Mouse (Mus musculus) midbrain, embryonic 14.5 days (tissue): ENCODE measurements around the gene Jade3. TPM values are rescaled to one million over a fixed set of nuclear protein-coding genes. Genes with fewer than 3 reads are reported as not detected.
"Not testable (repeated sequence)": the region's sequence is repeated elsewhere in the genome, so short reads cannot be mapped to it uniquely, and the experiment has no call there.

Experiments used
- ATAC-seq: fragments of 200-750 bp; cut with Nextera tagmentation; 2 replicates; pipeline ENCODE4 v1.8.0; 2017; ENCODE audit warnings: moderate number of reproducible peaks, moderate library complexity; ENCODE audit not compliant: low FRiP score, low TSS enrichment
- DNase-seq: peaks from one replicate; pipeline ENCODE4 v3.0.0-alpha.2; 2015
- H3K27ac ChIP-seq: fragments of 300-500 bp; sonication (generic); replicated peaks from 2 replicates; pipeline ENCODE4 v1.5.1; 2014; ENCODE audit warnings: mild to moderate bottlenecking, low read depth, low read length, moderate library complexity
- H3K27me3 ChIP-seq: fragments of 300-500 bp; sonication (generic); 2 replicates; pipeline ENCODE4 v1.6.1; 2014; ENCODE audit warnings: low read length, control low read depth, mixed read lengths; ENCODE audit not compliant: control insufficient read depth, insufficient read depth
- H3K36me3 ChIP-seq: fragments of 300-500 bp; sonication (generic); 2 replicates; pipeline ENCODE4 v1.6.1; 2014; ENCODE audit warnings: low read length, control low read depth; ENCODE audit not compliant: control insufficient read depth, insufficient read depth
- H3K4me1 ChIP-seq: fragments of 300-500 bp; sonication (generic); 2 replicates; pipeline ENCODE4 v1.6.1; 2014; ENCODE audit warnings: mild to moderate bottlenecking, antibody characterized with exemption, low read length, control low read depth; ENCODE audit not compliant: control insufficient read depth, insufficient read depth
- H3K4me2 ChIP-seq: fragments of 300-500 bp; sonication (generic); 2 replicates; pipeline ENCODE4 v1.6.1; 2014; ENCODE audit warnings: mild to moderate bottlenecking, low read length, moderate library complexity
- H3K4me3 ChIP-seq: fragments of 300-500 bp; sonication (generic); replicated peaks from 2 replicates; pipeline ENCODE4 v1.5.1; 2014; ENCODE audit warnings: low read depth, low read length
- H3K9ac ChIP-seq: fragments of 300-500 bp; sonication (generic); replicated peaks from 2 replicates; pipeline ENCODE4 v1.6.1; 2014; ENCODE audit warnings: mild to moderate bottlenecking, low read length, moderate library complexity
- H3K9me3 ChIP-seq: fragments of 300-500 bp; sonication (generic); 2 replicates; pipeline ENCODE4 v1.6.1; 2016; ENCODE audit warnings: low read length, control low read depth, mixed read lengths; ENCODE audit not compliant: control insufficient read depth
- WGBS: fragments of 180-500 bp; shearing (Covaris S2); extraction: QIAGEN DNeasy Blood & Tissue Kit; methylation state at CpG from one replicate; pipeline ENCODE4 v1.1.7; 2014; 5-methylcytosine and 5-hydroxymethylcytosine counted together
- polyA plus RNA-seq: library from polyadenylated mRNA; unstranded; fragments of >200 nt; fragmentation: Nextera tagmentation; extraction: Ambion mirVana; gene quantifications from 2 replicates; pipeline ENCODE4 v1.2.1, GENCODE M21; 2014

Gene Jade3
- polyA plus RNA-seq = 5.2 and 7.8 TPM in 2 replicates

DNA sequence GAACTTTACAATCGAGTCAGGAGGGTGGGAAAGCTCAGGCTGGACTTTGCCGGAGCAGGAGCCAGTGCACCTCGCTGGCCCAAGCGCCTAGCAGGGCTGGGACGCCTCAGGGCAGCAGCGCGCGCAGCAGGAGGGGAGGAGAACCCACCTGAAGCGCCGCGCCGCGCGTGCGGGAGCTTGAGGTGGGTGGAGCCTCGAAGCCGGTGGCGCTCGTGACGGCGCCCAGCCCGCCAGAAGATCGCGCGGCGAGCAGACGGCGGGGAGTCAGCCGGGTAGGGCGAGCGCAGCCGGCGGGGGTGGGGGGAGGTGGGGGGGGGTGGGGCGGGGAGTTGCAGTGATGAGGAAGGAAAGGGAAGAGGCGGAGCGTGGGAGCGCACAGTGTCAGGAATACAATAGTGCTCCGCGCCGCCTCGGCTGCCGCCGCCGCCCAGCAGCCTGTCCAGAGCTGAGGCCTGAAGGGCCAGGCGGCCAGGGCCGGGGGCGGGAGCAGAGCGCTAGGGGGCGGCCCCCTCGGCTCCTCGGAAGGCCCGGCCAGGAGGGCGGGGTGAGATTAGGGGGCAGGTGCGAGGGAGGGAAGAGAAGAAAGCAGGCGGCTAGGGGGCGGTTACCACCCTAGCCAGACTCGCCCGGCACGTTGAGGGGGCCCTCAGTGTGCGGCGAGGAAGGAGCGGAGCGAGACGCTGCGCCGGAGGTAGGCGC lies at the start of gene Jade3:
Gene Jade3, plus strand, starts transcription at position 549 of the 699 bp plus-strand sequence.
- H3K4me3 ChIP-seq = peak within 1 kb of the TSS; percentile 57
- WGBS = 23% methylated on average over 61 of the region's 67 CpGs
- no peaks in the 10 kb centered on the region for H3K27me3 ChIP-seq
- H3K9me3 ChIP-seq = no peaks in the 10 kb centered on the region
- H3K27ac ChIP-seq = peak within 1 kb of the TSS; percentile 87
- H3K36me3 ChIP-seq = no peaks in the 10 kb centered on the region
- peak; percentile 87 for DNase-seq
- H3K4me2 ChIP-seq = peak within 1 kb of the TSS; percentile 53
- 0 out of 2 replicates have a peak, but pooled peaks cover 5% of the 10 kb centered on the region for H3K4me1 ChIP-seq
- peak; percentile 95 for ATAC-seq
- peak within 1 kb of the TSS; percentile 64 for H3K9ac ChIP-seq

DNA sequence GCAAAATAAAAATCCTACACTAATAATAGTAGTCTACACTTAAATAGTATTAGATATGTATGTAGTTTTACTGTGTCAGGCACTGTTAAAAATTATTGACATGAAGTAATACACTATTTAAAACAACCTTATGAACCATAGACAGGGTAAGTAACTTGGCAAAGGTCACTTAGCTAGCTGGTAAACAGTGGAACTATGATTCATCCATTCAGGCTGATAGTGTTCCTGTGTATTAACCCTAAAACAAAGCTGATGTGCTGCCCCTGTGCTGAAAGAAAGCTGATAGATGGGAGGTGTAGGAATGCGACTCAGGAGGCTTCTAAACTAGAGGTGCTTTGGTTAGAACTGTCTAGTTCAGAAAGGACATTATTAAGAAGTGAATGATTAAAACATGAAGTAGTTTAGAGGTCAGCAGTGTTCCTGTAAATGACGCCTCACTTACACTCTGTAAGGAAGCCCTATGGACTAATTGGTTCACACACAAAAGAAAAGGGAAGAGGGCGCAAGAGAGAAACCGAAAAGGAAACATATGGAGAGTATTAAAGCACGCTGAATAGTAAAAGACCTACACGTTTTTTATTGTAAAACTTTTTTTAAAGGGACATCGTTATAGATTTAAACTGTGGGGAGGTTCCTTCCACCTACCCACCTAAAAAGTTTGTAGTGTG lies 46.0 kb upstream of the Jade3 start:
- Histone ChIP-seq H3K4me1 (no peaks in the 10 kb centered on the region), H3K36me3 (peaks cover 11% of the 10 kb centered on the region), H3K4me3 (no peak overlapping the region), H3K9ac (no peak overlapping the region), H3K4me2 (no peak overlapping the region), H3K9me3 (no peaks in the 10 kb centered on the region), H3K27ac (no peak overlapping the region), H3K27me3 (no peaks in the 10 kb centered on the region)
- DNase-seq = no peak
- no peak for ATAC-seq
- WGBS = 82% methylated on average over 7 of the region's 7 CpGs

DNA sequence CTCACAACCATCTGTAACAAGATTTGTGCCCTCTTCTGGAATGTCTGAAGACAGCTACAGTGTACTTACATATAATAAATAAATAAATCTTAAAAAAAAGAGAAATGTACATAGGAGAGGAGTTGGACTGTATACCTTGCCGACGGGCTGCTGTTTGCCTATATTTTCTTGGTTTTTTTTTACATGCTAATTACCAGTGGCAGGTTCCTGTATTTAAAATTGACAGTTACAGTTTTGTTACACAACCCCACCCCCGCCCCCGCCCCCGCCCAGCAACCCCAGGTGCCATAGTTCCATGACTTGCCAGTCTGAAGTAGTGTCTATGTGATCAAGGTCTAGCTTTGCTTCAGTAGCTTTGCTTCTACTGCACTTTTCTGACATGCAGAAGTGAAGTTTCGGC lies 43.2 kb upstream of the Jade3 start:
- Histone ChIP-seq H3K36me3 (peaks cover 11% of the 10 kb centered on the region), H3K9ac (no peak overlapping the region), H3K4me2 (no peak overlapping the region), H3K4me3 (no peak overlapping the region), H3K9me3 (no peaks in the 10 kb centered on the region), H3K27me3 (no peaks in the 10 kb centered on the region), H3K27ac (no peak overlapping the region), H3K4me1 (no peaks in the 10 kb centered on the region)
- WGBS = 93% methylated on average over 6 of the region's 6 CpGs
- DNase-seq (no peak), ATAC-seq (no peak)

GRCm38 (mm10) chrX:20387006-20387405 lies 38.5 kb upstream of the Jade3 start:
- no peaks in the 10 kb centered on the region for H3K4me1 ChIP-seq
- H3K9ac ChIP-seq = no peak overlapping the region
- no peak overlapping the region for H3K4me2 ChIP-seq
- no peaks in the 10 kb centered on the region for H3K27me3 ChIP-seq
- no peak for DNase-seq
- peaks cover 7% of the 10 kb centered on the region; the same call in 1 of the 2 replicates for H3K36me3 ChIP-seq
- no peaks in the 10 kb centered on the region for H3K9me3 ChIP-seq
- WGBS = 79% methylated on average over 3 of the region's 3 CpGs
- H3K4me3 ChIP-seq = no peak overlapping the region
- H3K27ac ChIP-seq = no peak overlapping the region
- no peak for ATAC-seq

- not testable (repeated sequence) for H3K4me1 ChIP-seq, H3K4me3 ChIP-seq, H3K9ac ChIP-seq, H3K9me3 ChIP-seq, H3K27ac ChIP-seq, H3K36me3 ChIP-seq, H3K4me2 ChIP-seq, ATAC-seq, H3K27me3 ChIP-seq, DNase-seq
- 95% methylated on average over 9 of the region's 9 CpGs for whole genome bisulfite sequencing
Measured at GRCm38 (mm10) chrX:20391964-20392363, 33.5 kb upstream of the Jade3 start.

GRCm38 (mm10) chrX:20392942-20393341 lies 32.5 kb upstream of the Jade3 start:
- DNase-seq = no peak
- Histone ChIP-seq H3K9ac (no peak overlapping the region), H3K4me2 (no peak overlapping the region), H3K36me3 (no peaks in the 10 kb centered on the region), H3K9me3 (no peaks in the 10 kb centered on the region), H3K27me3 (no peaks in the 10 kb centered on the region), H3K27ac (no peak overlapping the region), H3K4me3 (no peak overlapping the region), H3K4me1 (no peaks in the 10 kb centered on the region)
- no peak for ATAC-seq
- WGBS = 79% methylated on average over 3 of the region's 3 CpGs

- no peak overlapping the region for H3K9ac ChIP-seq
- no peak for ATAC-seq
- no peaks in the 10 kb centered on the region for H3K36me3 ChIP-seq
- H3K4me2 ChIP-seq = no peak overlapping the region
- H3K4me3 ChIP-seq = no peak overlapping the region
- no peaks in the 10 kb centered on the region for H3K27me3 ChIP-seq
- no peaks in the 10 kb centered on the region for H3K9me3 ChIP-seq
- H3K27ac ChIP-seq = no peak overlapping the region
- 86% methylated on average over 4 of the region's 4 CpGs for WGBS
- H3K4me1 ChIP-seq = no peaks in the 10 kb centered on the region
- DNase-seq = peak; percentile 6
Measured at GRCm38 (mm10) chrX:20404068-20404467, 21.4 kb upstream of the Jade3 start.

DNA sequence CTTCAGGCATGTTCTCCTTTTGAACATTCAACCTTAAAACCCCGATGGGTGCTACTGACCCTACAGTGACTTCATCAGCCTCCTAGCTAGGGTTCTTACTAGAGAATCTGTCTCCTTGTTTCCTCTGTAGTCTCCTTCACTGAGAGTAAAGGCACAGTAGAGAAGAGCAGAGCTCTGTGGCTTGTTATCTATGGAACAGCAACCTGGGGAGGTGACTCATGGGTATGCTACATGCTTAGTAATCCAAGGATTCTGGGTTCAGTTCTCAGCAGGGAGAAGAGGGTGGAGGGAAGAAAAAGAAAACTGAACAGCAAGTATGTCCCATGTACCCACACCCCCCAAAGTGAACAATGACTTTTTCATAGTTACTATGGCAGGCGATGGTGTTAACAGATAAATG lies 18.6 kb upstream of the Jade3 start:
- H3K4me1 ChIP-seq = no peaks in the 10 kb centered on the region
- H3K27me3 ChIP-seq = no peaks in the 10 kb centered on the region
- H3K4me2 ChIP-seq = no peak overlapping the region
- ATAC-seq (no peak), DNase-seq (no peak)
- H3K9ac ChIP-seq = no peak overlapping the region
- no peak overlapping the region for H3K27ac ChIP-seq
- no peaks in the 10 kb centered on the region for H3K36me3 ChIP-seq
- H3K4me3 ChIP-seq = no peak overlapping the region
- 100% methylated on average over 2 of the region's 2 CpGs for WGBS
- no peaks in the 10 kb centered on the region for H3K9me3 ChIP-seq

DNA sequence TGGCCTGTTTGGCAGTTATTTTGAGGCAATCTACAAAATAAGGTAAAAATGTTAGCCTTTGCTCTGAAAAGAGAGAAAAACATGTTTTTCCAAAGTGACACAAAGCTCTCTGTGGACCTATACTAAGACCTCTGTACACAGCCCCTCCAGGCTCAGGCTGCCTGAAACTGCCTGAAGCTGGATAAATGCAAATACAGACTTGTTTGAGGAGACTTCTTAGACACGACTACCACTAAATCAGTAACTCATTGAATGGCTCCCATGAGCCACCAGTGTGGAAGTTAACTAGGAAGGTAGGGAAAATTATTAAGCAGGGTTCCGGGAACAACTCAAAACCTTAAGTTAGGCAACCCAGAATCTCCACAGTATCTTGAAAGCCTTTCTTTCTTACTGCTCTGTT lies 17.8 kb upstream of the Jade3 start:
- H3K9ac ChIP-seq = no peak overlapping the region
- DNase-seq = no peak
- no peaks in the 10 kb centered on the region for H3K9me3 ChIP-seq
- no peak overlapping the region for H3K27ac ChIP-seq
- no peak for ATAC-seq
- WGBS = 70% methylated on average over 2 of the region's 2 CpGs
- H3K4me1 ChIP-seq = no peaks in the 10 kb centered on the region
- no peak overlapping the region for H3K4me3 ChIP-seq
- no peaks in the 10 kb centered on the region for H3K27me3 ChIP-seq
- no peaks in the 10 kb centered on the region for H3K36me3 ChIP-seq
- H3K4me2 ChIP-seq = no peak overlapping the region
